Mouse (Mus musculus): ENCODE results near the gene Hba-a1.

DNA sequence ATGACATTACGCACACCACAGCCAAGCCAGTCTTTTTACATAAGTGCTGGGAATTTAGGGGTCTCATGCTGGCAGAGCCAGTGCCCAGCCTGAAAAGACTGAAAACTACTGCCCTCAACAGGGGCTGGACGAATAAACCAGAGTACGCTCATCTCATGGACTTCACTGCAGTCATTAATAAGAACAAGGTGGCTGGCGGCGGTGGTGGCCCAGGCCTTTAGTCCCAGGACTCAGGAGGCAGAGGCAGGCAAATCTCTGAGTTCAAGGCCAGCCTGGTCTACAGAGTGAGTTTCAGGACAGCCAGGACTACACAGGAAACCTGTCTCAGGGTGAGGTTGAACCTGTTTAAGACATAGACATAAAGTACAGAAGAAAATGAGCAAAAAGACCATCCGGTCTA lies 17.1 kb upstream of the Hba-a1 start:
- no peak for TF ChIP-seq CTCF (IDR thresholded peaks at IDR 0.05; ENCODE audit: borderline replicate concordance, insufficient read depth, low read length)
- no peak for TF ChIP-seq POLR2A (IDR thresholded peaks at IDR 0.05; ENCODE audit: low read depth, low read length)
